Mouse (Mus musculus): Measurements from ENCODE around the gene Pla2g7.

The Pla2g7 gene

GRCm38 (mm10) chr17:43580456-43580855 is 12.6 kb downstream of the Pla2g7 start:
- DNase-seq (ENCODE audit: extremely low spot score, low spot score), result no peak

GRCm38 (mm10) chr17:43581012-43581467 is 13.1 kb downstream of the Pla2g7 start:
- DNase-seq (ENCODE audit: extremely low spot score, low spot score), result peak; percentile 36

DNA sequence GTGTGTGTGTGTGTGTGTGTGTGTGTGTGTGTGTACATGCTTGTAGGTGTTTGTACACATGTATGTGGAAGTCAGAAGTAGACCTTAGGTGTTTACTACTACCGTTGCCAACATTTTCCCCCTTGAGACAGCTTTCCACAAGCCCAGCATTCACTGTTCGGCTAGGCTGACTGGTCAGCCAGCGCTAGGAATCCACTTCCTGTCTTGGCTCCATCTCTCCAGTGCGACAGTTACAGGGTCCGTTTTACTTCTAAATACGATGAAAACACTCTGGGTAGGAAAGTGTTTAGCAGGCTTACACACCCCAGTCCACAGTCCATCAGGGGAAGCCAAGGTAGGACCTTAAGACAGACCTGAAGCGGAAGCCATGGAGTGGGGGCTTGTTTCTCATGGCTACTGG is 16.9 kb downstream of the Pla2g7 start:
- DNase-seq (ENCODE audit: extremely low spot score, low spot score), result no peak

DNA sequence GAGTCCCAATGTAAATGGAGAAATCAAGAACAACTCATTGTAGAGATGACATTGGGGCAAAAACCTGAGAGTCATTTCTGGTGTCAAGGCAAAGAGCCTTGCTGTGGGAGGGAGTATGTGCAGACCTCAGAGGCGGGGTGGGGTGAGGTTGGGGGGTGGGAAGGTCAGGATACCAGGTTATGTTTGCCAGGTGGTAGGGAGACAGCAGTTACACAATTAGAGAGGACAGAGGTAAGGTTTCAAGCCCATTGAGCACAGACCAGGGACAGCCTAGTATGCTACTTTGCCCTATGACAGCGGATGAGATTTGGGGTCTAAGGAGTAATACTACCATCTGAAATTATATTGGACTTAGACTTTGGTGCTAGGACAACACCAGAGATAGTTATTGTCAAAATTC is 19.4 kb downstream of the Pla2g7 start:
- no peak for DNase-seq (ENCODE audit: extremely low spot score, low spot score)

- DNase-seq (ENCODE audit: extremely low spot score, low spot score), result no peak
These were observed 21.9 kb downstream of the Pla2g7 start for GRCm38 (mm10) chr17:43589750-43590149.

DNA sequence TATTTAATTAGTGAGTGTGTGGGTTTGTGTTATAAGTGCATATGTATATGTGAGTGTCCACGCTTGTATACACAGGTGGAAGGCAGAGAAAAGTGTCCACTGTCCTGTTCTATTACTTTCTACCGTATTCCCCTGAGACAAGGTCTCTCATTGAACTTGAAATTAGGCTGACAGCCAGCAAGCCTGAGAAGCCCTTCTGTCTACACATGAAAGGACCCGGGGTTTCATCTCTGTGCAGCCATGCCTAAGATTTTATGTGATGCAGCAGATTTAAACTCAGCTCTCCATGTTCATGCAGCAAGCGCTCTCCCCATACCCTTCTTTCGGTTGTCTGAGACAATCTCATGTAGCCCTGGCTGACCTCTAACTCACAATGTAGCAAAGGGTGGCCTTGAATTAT is 22.6 kb downstream of the Pla2g7 start:
- no peak for DNase-seq (ENCODE audit: extremely low spot score, low spot score)

DNA sequence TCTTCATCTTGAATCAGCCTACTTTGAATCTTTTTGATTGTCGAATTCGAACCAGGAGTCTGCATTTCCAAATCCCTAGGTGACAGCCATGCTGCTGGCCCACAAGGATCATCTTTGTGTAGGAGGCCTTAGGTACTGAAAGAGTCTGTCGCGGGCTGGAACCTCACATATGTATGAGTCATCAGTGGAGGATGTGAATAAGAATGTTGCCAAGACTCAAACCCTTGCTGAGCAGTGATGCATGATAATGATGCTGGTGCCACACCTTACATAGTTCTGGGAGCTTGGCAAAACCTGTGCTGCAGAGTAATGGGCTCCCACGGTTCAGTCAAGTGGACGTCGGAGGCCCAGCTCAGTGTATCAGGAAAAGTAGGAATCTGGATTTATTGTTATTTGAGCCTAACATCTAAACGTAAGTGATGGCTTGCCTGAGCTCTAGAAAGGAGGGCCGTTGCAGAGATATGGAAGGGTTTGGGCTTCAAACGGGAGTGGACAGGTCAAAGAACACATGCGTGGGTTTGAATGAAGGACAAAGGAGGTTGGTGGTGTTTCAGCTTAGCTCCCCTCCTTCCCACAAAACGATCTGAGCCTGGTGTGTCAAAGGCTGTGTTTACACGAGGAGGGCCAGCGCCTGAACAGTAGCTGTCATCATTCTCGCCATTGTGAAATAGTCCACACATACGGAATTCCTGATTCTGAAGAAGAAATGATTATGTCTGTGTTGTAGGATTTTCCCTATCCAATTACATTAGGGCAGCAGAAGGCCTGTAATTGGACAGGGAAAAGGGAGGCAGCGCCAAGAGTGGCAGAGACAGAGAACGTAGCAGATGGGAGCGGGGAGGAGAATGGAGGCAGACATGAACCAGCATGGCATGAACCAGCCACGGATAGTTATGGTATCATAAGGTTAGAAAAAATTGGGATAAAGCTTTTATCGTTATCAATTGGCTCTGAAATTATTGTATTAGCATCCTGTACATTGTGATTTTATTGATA is 24.7 kb downstream of the Pla2g7 start:
- DNase-seq (ENCODE audit: extremely low spot score, low spot score), result no peak

GRCm38 (mm10) chr17:43597742-43598141 is 29.8 kb downstream of the Pla2g7 start:
- DNase-seq (ENCODE audit: extremely low spot score, low spot score), result no peak

DNA sequence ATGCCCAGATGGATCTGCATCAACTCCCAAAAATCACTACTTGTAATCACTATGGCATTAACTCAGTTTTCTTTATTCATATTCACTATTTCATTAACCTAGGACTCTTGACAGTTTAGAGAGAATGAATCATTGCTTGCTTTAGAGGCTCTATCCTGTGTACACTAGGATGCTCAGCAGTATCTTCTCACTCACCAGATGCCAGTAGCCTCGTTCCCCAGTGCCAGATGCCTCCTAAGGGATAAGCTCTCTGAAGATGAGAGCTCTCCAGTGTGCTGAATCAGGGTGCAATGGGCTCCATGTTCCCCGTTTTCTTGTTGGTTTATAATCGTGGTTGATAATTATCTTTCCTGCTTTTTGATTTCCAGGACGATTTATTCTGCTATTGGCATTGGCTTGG is 30.8 kb downstream of the Pla2g7 start:
- no peak for DNase-seq (ENCODE audit: extremely low spot score, low spot score)

DNA sequence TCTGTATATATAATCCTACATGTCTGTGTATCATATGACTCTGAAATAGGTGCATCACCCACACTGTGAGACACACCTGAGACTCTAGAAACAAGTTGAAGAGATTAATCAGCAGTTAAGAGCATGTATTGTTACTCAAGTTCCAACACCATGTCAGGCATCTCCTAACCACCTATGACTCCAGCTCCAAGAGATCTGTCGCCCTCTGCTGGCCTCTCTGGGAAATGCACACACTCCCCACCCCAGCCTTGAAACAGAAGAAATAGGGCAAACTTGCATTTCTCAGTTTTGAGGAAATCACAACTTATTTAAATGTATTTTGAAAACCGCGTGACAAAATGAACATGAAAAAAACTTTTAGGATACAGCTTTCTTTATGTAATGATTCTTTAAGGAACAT is 38.8 kb downstream of the Pla2g7 start:
- peak; percentile 85 for DNase-seq (ENCODE audit: extremely low spot score, low spot score)

DNA sequence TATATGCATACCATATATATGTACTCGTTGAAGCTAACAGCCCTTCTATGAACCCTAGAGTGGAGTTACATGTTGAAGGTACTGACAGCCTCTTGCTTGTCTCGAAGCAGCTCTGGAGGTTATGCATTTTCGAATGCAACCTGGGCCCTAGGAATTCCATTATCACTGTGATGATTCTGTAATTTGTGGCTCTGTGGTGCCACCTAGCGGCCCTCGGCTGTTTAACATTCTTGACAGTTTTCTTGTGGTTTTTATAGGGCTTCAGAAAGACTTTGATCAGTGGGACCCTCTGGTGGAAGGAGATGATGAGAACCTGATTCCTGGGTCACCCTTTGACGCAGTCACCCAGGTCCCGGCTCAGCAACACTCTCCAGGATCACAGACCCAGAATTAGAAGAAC is 43.7 kb downstream of the Pla2g7 start:
- peak; percentile 84 for DNase-seq (ENCODE audit: extremely low spot score, low spot score)

GRCm38 (mm10) chr17:43612221-43612620 is 44.3 kb downstream of the Pla2g7 start:
- no peak for DNase-seq (ENCODE audit: extremely low spot score, low spot score)

DNA sequence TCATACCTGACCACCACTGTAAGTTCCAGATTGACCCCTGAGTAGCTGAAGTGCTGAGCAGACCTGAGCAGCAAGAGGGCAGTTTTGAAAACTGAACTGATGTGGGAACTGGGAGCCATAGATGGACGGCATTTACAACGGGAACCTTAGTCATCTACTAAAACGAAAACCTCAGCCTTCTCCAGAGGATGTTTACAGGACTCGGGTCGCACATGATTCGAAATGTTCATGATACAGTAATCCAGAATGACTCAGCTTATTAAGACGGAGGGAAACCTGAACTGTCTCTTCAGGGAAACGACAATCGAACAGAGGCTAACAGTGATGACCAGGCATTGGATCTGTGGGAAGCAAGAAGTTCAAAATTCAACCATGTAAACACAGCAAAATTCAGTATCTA is 51.3 kb downstream of the Pla2g7 start:
- no peak for DNase-seq (ENCODE audit: extremely low spot score, low spot score)

GRCm38 (mm10) chr17:43622076-43622475 is 54.2 kb downstream of the Pla2g7 start:
- no peak for DNase-seq (ENCODE audit: extremely low spot score, low spot score)

GRCm38 (mm10) chr17:43628246-43628645 is 60.3 kb downstream of the Pla2g7 start:
- DNase-seq (ENCODE audit: extremely low spot score, low spot score), result no peak

DNA sequence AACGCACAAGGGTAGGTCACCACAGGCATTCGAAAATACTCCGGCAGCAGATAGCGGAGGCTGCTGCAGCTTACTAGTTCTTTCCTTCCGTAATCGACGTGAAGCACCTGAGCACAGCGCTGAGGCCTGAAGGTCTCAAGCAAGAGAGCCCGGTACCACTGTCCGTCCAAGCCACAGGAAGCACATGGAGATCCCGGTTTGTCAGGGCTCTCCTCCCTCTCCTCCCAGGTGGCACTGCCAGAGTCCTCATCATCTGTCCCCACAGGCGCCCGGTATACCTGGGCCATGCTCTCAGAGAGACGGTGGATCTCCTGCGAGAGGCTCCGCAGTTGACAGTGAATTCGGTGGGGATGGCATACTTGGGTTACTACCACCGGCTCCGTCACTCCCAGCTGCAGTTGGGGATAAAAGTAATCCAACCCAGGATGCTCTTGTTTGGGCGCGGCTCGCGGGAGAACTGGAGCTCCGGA is 61.2 kb downstream of the Pla2g7 start:
- peak; percentile 15 for DNase-seq (ENCODE audit: extremely low spot score, low spot score)

- DNase-seq (ENCODE audit: extremely low spot score, low spot score), result peak; percentile 65
These were observed 61.9 kb downstream of the Pla2g7 start, which contains the start of gene Tdrd6 for GRCm38 (mm10) chr17:43629496-43630426. Gene Tdrd6 (minus strand): TSS chr17:43630299.

GRCm38 (mm10) chr17:43630427-43630760 is 62.5 kb downstream of the Pla2g7 start:
- no peak for DNase-seq (ENCODE audit: extremely low spot score, low spot score)

DNA sequence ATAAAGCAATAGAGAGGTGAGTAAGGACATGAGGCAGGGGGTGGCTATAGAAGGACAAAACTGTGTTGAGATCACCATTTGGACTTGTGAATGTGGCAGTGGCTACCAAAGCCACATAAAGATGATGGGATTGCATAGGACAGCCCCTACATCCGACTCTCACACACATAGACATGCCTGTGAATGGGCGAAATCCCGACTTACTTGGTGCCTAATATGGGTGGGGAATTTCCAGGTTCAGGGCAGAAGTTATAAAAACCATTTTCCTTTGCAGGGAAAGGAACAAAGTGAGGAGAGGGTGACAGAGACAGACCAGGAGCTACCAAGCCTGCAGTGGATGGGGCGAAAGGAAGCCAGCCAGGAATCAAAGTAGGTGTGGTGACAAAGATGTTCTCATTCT is 69.2 kb downstream of the Pla2g7 start:
- no peak for DNase-seq (ENCODE audit: extremely low spot score, low spot score)

- no peak for DNase-seq (ENCODE audit: extremely low spot score, low spot score)
These were observed 72.9 kb downstream of the Pla2g7 start for GRCm38 (mm10) chr17:43640825-43641224.

- no peak for DNase-seq (ENCODE audit: extremely low spot score, low spot score)
These were observed 75.3 kb downstream of the Pla2g7 start for GRCm38 (mm10) chr17:43643191-43643590.

DNA sequence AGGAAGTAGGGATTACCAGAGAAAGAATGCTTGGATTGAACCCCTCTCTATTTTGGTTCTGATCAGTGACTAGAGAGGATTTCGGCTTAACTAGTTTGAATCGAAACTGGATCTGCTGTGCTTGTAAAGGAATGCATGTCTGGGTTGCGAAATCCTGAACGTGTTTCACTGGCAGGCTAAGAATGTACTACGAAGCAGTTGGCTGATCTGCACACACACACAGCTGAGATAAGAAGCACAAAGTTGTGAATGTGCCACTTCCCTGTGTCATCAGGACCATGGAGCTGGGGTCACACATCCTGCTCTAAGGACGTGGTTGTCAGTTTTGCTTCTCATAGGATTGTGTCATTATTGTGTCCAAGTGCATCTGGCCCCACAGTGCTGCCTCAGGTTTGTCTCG is 76.5 kb downstream of the Pla2g7 start:
- DNase-seq (ENCODE audit: extremely low spot score, low spot score), result no peak

Data from neural tube, embryonic 10.5 days (tissue).